Mouse (Mus musculus) limb, embryonic 13.5 days (tissue): ENCODE measurements around the gene Schip1. TPM values are rescaled to one million over a fixed set of nuclear protein-coding genes. Genes with fewer than 3 reads are reported as not detected.

Source experiments
- ATAC-seq: fragments of 200-750 bp; cut with Nextera tagmentation; 2 replicates; pipeline ENCODE4 v1.8.0; 2017; ENCODE audit warnings: low read depth, moderate number of reproducible peaks, moderate TSS enrichment; ENCODE audit not compliant: low FRiP score
- H3K27ac ChIP-seq: fragments of 300-500 bp; sonication (generic); 2 replicates; pipeline ENCODE4 v1.5.1; 2015; ENCODE audit warnings: inconsistent platforms, mild to moderate bottlenecking, moderate library complexity
- H3K27me3 ChIP-seq: fragments of 300-500 bp; sonication (generic); 2 replicates; pipeline ENCODE4 v1.6.1; 2015; ENCODE audit warnings: mild to moderate bottlenecking, inconsistent platforms
- H3K36me3 ChIP-seq: fragments of 300-500 bp; sonication (generic); 2 replicates; pipeline ENCODE4 v1.6.1; 2015; ENCODE audit warnings: inconsistent platforms, mild to moderate bottlenecking, moderate library complexity
- H3K4me1 ChIP-seq: fragments of 300-500 bp; sonication (generic); 2 replicates; pipeline ENCODE4 v1.6.1; 2015; ENCODE audit warnings: inconsistent platforms
- H3K4me2 ChIP-seq: fragments of 300-500 bp; sonication (generic); replicated peaks from 2 replicates; pipeline ENCODE4 v1.6.1; 2015; ENCODE audit warnings: inconsistent platforms, mild to moderate bottlenecking, moderate library complexity
- H3K4me3 ChIP-seq: fragments of 300-500 bp; sonication (generic); 2 replicates; pipeline ENCODE4 v1.5.1; 2015; ENCODE audit warnings: moderate library complexity, mild to moderate bottlenecking, inconsistent platforms
- H3K9ac ChIP-seq: fragments of 300-500 bp; sonication (generic); 2 replicates; pipeline ENCODE4 v1.6.1; 2015; ENCODE audit warnings: mild to moderate bottlenecking, inconsistent platforms
- H3K9me3 ChIP-seq: fragments of 300-500 bp; sonication (generic); 2 replicates; pipeline ENCODE4 v1.6.1; 2016; ENCODE audit warnings: inconsistent platforms
- WGBS: fragments of 180-500 bp; shearing (Covaris S2); methylation state at CpG from one replicate; pipeline ENCODE4 v1.1.7; 2015; 5-methylcytosine and 5-hydroxymethylcytosine counted together
- polyA plus RNA-seq: library from polyadenylated mRNA; unstranded; fragments of >200 nt; fragmentation: Nextera tagmentation; extraction: Ambion mirVana; gene quantifications from 2 replicates; pipeline ENCODE4 v1.2.1, GENCODE M21; 2015

Schip1 gene
- polyA plus RNA-seq, 1 experiment from 2014 or later, result 21.4 TPM

GRCm38 (mm10) chr3:68296752-68297151, 232.2 kb downstream of the Schip1 start:
- ATAC-seq, result no peak
- no peak overlapping the region for H3K27ac ChIP-seq
- H3K36me3 ChIP-seq, result no peaks in the 10 kb centered on the region
- H3K27me3 ChIP-seq, result no peaks in the 10 kb centered on the region
- H3K9ac ChIP-seq, result no peak overlapping the region
- no peaks in the 10 kb centered on the region for H3K9me3 ChIP-seq
- WGBS, result 86% methylated on average over 7 of the region's 7 CpGs
- no peak overlapping the region for H3K4me2 ChIP-seq
- no peak overlapping the region for H3K4me3 ChIP-seq
- H3K4me1 ChIP-seq, result no peaks in the 10 kb centered on the region

GRCm38 (mm10) chr3:68305647-68306046, 241.0 kb downstream of the Schip1 start:
- Histone ChIP-seq H3K27ac (no peak overlapping the region), H3K4me3 (no peak overlapping the region), H3K27me3 (no peaks in the 10 kb centered on the region), H3K9me3 (no peaks in the 10 kb centered on the region), H3K4me2 (no peak overlapping the region), H3K36me3 (no peaks in the 10 kb centered on the region), H3K9ac (no peak overlapping the region), H3K4me1 (no peaks in the 10 kb centered on the region)
- no peak for ATAC-seq
- WGBS, result 56% methylated on average over 1 of the region's 1 CpGs

GRCm38 (mm10) chr3:68306726-68307125, 242.1 kb downstream of the Schip1 start:
- no peaks in the 10 kb centered on the region for H3K27me3 ChIP-seq
- 54% methylated on average over 4 of the region's 4 CpGs for WGBS
- ATAC-seq, result no peak
- H3K4me3 ChIP-seq, result no peak overlapping the region
- H3K9me3 ChIP-seq, result no peaks in the 10 kb centered on the region
- no peak overlapping the region for H3K27ac ChIP-seq
- no peaks in the 10 kb centered on the region for H3K36me3 ChIP-seq
- H3K4me2 ChIP-seq, result no peak overlapping the region
- H3K9ac ChIP-seq, result no peak overlapping the region
- H3K4me1 ChIP-seq, result no peaks in the 10 kb centered on the region

- no peaks in the 10 kb centered on the region for H3K36me3 ChIP-seq
- H3K4me3 ChIP-seq, result no peak overlapping the region
- H3K4me2 ChIP-seq, result no peak overlapping the region
- no peak overlapping the region for H3K9ac ChIP-seq
- no peaks in the 10 kb centered on the region for H3K27me3 ChIP-seq
- H3K27ac ChIP-seq, result no peak overlapping the region
- 77% methylated on average over 6 of the region's 6 CpGs for WGBS
- no peaks in the 10 kb centered on the region for H3K9me3 ChIP-seq
- no peaks in the 10 kb centered on the region for H3K4me1 ChIP-seq
- no peak for ATAC-seq
These were observed 261.0 kb downstream of the Schip1 start for GRCm38 (mm10) chr3:68325575-68325974.

- Histone ChIP-seq H3K4me1 (no peaks in the 10 kb centered on the region), H3K9me3 (no peaks in the 10 kb centered on the region), H3K27me3 (no peaks in the 10 kb centered on the region), H3K4me2 (no peak overlapping the region), H3K4me3 (no peak overlapping the region), H3K9ac (no peak overlapping the region), H3K27ac (no peak overlapping the region), H3K36me3 (no peaks in the 10 kb centered on the region)
- WGBS, result 28% methylated on average over 2 of the region's 2 CpGs
- ATAC-seq, result no peak
These were observed 267.9 kb downstream of the Schip1 start for GRCm38 (mm10) chr3:68332515-68332914.

- no peak overlapping the region for H3K27ac ChIP-seq
- 89% methylated on average over 4 of the region's 4 CpGs for WGBS
These were observed 270.9 kb downstream of the Schip1 start for GRCm38 (mm10) chr3:68335501-68335900.

GRCm38 (mm10) chr3:68350624-68351023, 286.0 kb downstream of the Schip1 start:
- no peak for ATAC-seq
- WGBS, result 58% methylated on average over 6 of the region's 6 CpGs
- H3K4me2 ChIP-seq, result no peak overlapping the region
- no peaks in the 10 kb centered on the region for H3K36me3 ChIP-seq
- H3K4me3 ChIP-seq, result no peak overlapping the region
- H3K27ac ChIP-seq, result no peak overlapping the region
- H3K4me1 ChIP-seq, result peaks cover 9% of the 10 kb centered on the region
- peaks cover 9% of the 10 kb centered on the region; the same call in 1 of the 2 replicates for H3K9me3 ChIP-seq
- peaks cover 7% of the 10 kb centered on the region; the same call in 1 of the 2 replicates for H3K27me3 ChIP-seq
- H3K9ac ChIP-seq, result no peak overlapping the region

More at GRCm38 (mm10) chr3:68335501-68335900, 270.9 kb downstream of the Schip1 start:
- Histone ChIP-seq H3K36me3 (no peaks in the 10 kb centered on the region), H3K27me3 (no peaks in the 10 kb centered on the region), H3K4me3 (no peak overlapping the region), H3K9me3 (no peaks in the 10 kb centered on the region), H3K4me2 (no peak overlapping the region), H3K9ac (no peak overlapping the region), H3K4me1 (no peaks in the 10 kb centered on the region)
- no peak for ATAC-seq

- peaks cover 9% of the 10 kb centered on the region; the same call in 1 of the 2 replicates for H3K9me3 ChIP-seq
- H3K9ac ChIP-seq, result no peak overlapping the region
- 14% methylated on average over 3 of the region's 3 CpGs for WGBS
- peaks cover 7% of the 10 kb centered on the region; the same call in 1 of the 2 replicates for H3K27me3 ChIP-seq
- H3K36me3 ChIP-seq, result no peaks in the 10 kb centered on the region
- H3K27ac ChIP-seq, result no peak overlapping the region
- no peak for ATAC-seq
- H3K4me2 ChIP-seq, result no peak overlapping the region
- H3K4me3 ChIP-seq, result no peak overlapping the region
- peaks cover 9% of the 10 kb centered on the region for H3K4me1 ChIP-seq
These were observed 286.9 kb downstream of the Schip1 start for GRCm38 (mm10) chr3:68351461-68351860.

- H3K4me3 ChIP-seq, result no peak overlapping the region
- H3K27me3 ChIP-seq, result peaks cover 7% of the 10 kb centered on the region; the same call in 1 of the 2 replicates
- H3K36me3 ChIP-seq, result no peaks in the 10 kb centered on the region
- WGBS, result 90% methylated on average over 7 of the region's 7 CpGs
- H3K4me1 ChIP-seq, result peaks cover 9% of the 10 kb centered on the region
- no peak for ATAC-seq
- no peak overlapping the region for H3K4me2 ChIP-seq
- peaks cover 9% of the 10 kb centered on the region; the same call in 1 of the 2 replicates for H3K9me3 ChIP-seq
- no peak overlapping the region for H3K27ac ChIP-seq
- no peak overlapping the region for H3K9ac ChIP-seq
These were observed 288.4 kb downstream of the Schip1 start for GRCm38 (mm10) chr3:68352961-68353360.

- 32% methylated on average over 3 of the region's 3 CpGs for WGBS
- no peak overlapping the region for H3K4me3 ChIP-seq
- peaks cover 9% of the 10 kb centered on the region; the same call in 1 of the 2 replicates for H3K9me3 ChIP-seq
- no peaks in the 10 kb centered on the region for H3K36me3 ChIP-seq
- H3K27me3 ChIP-seq, result peaks cover 7% of the 10 kb centered on the region; the same call in 1 of the 2 replicates
- no peak overlapping the region for H3K4me2 ChIP-seq
- no peak for ATAC-seq
- H3K27ac ChIP-seq, result no peak overlapping the region
- no peak overlapping the region for H3K9ac ChIP-seq
- peaks cover 9% of the 10 kb centered on the region for H3K4me1 ChIP-seq
These were observed 288.9 kb downstream of the Schip1 start for GRCm38 (mm10) chr3:68353492-68353891.

GRCm38 (mm10) chr3:68356516-68356915, 291.9 kb downstream of the Schip1 start:
- Histone ChIP-seq H3K27ac (no peak overlapping the region), H3K4me1 (peaks cover 3% of the 10 kb centered on the region), H3K4me2 (no peak overlapping the region), H3K27me3 (peaks cover 7% of the 10 kb centered on the region; the same call in 1 of the 2 replicates), H3K9me3 (peaks cover 9% of the 10 kb centered on the region; the same call in 1 of the 2 replicates), H3K4me3 (no peak overlapping the region), H3K9ac (no peak overlapping the region), H3K36me3 (no peaks in the 10 kb centered on the region)
- WGBS, result 82% methylated on average over 2 of the region's 2 CpGs
- ATAC-seq, result no peak

GRCm38 (mm10) chr3:68368029-68368428, 303.4 kb downstream of the Schip1 start:
- H3K9ac ChIP-seq, result no peak overlapping the region
- no peak overlapping the region for H3K27ac ChIP-seq
- no peaks in the 10 kb centered on the region for H3K9me3 ChIP-seq
- H3K36me3 ChIP-seq, result no peaks in the 10 kb centered on the region
- no peak overlapping the region for H3K4me2 ChIP-seq
- H3K4me1 ChIP-seq, result no peaks in the 10 kb centered on the region
- no peak overlapping the region for H3K4me3 ChIP-seq
- no peaks in the 10 kb centered on the region for H3K27me3 ChIP-seq
- no peak for ATAC-seq

- no peaks in the 10 kb centered on the region for H3K36me3 ChIP-seq
- 71% methylated on average over 1 of the region's 1 CpGs for WGBS
- no peak for ATAC-seq
- H3K9me3 ChIP-seq, result no peaks in the 10 kb centered on the region
- H3K4me3 ChIP-seq, result no peak overlapping the region
- H3K27ac ChIP-seq, result no peak overlapping the region
- no peak overlapping the region for H3K4me2 ChIP-seq
- no peak overlapping the region for H3K9ac ChIP-seq
- no peaks in the 10 kb centered on the region for H3K27me3 ChIP-seq
- H3K4me1 ChIP-seq, result 0 out of 2 replicates have a peak, but pooled peaks cover 3% of the 10 kb centered on the region
These were observed 308.3 kb downstream of the Schip1 start for GRCm38 (mm10) chr3:68372925-68373324.
